Mouse (Mus musculus) lung, postnatal 10 days (tissue): Measurements from ENCODE around the gene Zfyve16.

ENCODE experiments used
- DNase-seq: peaks from one replicate; pipeline ENCODE4 v3.0.0; 2021

Gene Zfyve16

DNA sequence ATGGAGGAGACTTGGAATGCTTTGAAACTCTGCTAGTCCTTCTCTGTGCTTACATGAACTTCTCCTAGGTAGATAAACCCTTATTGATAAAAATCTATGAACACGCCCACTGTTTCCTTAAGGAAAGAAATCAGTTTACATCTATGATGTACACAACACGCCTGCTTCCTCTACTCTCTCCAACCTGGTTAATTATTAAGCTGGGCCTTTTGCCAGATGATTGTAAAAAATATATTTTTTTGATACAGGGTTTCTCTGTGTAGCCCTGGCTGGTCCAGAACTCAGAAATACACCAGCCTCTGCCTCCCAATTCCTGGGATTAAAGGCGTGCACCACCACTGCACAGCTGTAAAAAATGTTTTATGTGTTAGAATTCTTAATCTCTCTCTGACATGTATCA, 66.0 kb downstream of the Zfyve16 start:
- DNase-seq = no peak

DNA sequence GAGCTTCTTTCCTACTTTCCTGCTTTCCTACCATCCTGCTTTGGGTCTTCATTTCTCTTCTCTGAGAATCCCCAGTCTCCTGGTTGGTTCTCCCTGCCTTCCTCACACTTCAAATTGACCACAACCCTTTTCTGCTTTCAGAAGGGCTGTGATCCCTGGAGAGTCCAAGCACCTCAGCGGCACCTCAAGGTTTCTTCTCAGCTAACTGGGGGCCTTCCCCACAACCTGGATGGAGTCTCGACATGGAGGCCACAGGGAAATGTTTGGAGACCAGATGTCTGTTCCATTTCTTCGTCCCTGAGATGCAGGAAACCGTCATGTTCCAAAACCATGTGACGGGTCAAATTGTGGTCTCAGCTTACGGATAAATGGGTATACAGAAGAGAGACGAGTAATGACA, 83.8 kb downstream of the Zfyve16 start:
- no peak for DNase-seq

DNA sequence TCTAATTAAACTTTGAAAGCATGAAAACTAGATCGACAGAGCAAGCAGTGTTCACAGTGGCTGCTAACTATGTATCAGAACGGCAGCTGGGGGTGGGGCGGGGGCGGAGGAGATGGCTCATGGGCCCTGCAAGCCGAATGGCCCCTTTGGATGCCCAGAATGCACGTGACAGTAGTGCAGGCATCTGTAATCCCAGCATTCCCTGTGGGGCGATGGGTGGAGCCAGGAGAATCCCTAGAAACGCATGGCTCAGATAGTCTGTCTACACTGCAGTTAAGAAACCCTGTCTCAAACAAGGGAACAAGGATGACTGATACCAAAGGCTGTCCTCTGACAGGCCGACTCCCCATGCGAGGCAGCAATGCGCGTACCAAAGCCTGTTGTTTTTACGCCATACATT, 90.4 kb downstream of the Zfyve16 start:
- DNase-seq = no peak

DNA sequence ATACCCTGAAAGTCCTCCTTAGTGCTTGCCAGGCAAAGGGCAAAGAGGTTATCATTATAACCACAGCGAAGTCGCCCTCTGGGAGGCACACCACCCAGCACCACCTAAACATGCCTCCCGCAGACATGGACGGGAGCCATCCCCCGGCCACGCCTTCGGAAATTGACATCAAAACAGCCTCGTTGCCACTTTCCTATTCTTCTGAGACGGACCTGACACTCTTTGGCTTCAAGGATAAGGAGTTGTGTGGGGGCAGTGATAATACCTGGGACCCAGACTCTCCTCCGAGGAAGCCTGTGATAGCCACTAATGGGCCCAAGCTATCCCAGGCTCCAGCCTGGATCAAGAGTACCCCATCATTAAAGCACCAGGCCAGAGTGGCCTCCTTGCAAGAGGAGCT, 92.0 kb downstream of the Zfyve16 start:
- no peak for DNase-seq
